Mouse (Mus musculus) embryonic facial prominence, embryonic 10.5 days (tissue): Measurements from ENCODE around the gene Flrt1. TPM values are rescaled to one million over a fixed set of nuclear protein-coding genes. Genes with fewer than 3 reads are reported as not detected.
A peak's percentile ranks its signal among the peaks of the same experiment; 100 is the strongest.

ENCODE experiments used
- DNase-seq: peaks from one replicate; pipeline ENCODE4 v3.0.0-alpha.2; 2017; ENCODE audit warnings: low spot score
- H3K27ac ChIP-seq: fragments of 300-500 bp; sonication (generic); replicated peaks from 2 replicates; pipeline ENCODE4 v1.5.1; 2016; ENCODE audit warnings: mild to moderate bottlenecking
- H3K27me3 ChIP-seq: fragments of 300-500 bp; sonication (generic); replicated peaks from 2 replicates; pipeline ENCODE4 v1.6.1; 2016; ENCODE audit warnings: low read depth, mild to moderate bottlenecking; ENCODE audit not compliant: poor library complexity, severe bottlenecking
- H3K36me3 ChIP-seq: fragments of 300-500 bp; sonication (generic); replicated peaks from 2 replicates; pipeline ENCODE4 v1.6.1; 2016; ENCODE audit warnings: mild to moderate bottlenecking, moderate library complexity
- H3K4me1 ChIP-seq: fragments of 300-500 bp; sonication (generic); 2 replicates; pipeline ENCODE4 v1.6.1; 2016
- H3K4me3 ChIP-seq: fragments of 300-500 bp; sonication (generic); 2 replicates; pipeline ENCODE4 v1.5.1; 2016; ENCODE audit warnings: mild to moderate bottlenecking, moderate library complexity
- H3K9me3 ChIP-seq: fragments of 300-500 bp; sonication (generic); 2 replicates; pipeline ENCODE4 v1.6.1; 2016; ENCODE audit warnings: mild to moderate bottlenecking
- WGBS: fragments of 180-500 bp; shearing (Covaris S2); methylation state at CpG from one replicate; pipeline ENCODE4 v1.1.7; 2016; 5-methylcytosine and 5-hydroxymethylcytosine counted together
- polyA plus RNA-seq: library from polyadenylated mRNA; unstranded; fragments of >200 nt; fragmentation: Nextera tagmentation; extraction: Ambion mirVana; gene quantifications from 2 replicates; pipeline ENCODE4 v1.2.1, GENCODE M21; 2016

Flrt1 gene
- polyA plus RNA-seq, 1 experiment from 2014 or later, result 2.9 TPM

- H3K27me3 ChIP-seq, result peaks cover 82% of the 10 kb centered on the region
- 3% methylated on average over 35 of the region's 35 CpGs for WGBS
- peak overlapping the region; percentile 49 for H3K4me3 ChIP-seq
These were observed 35.5 kb downstream of the Flrt1 start for GRCm38 (mm10) chr19:7069781-7070763.

DNA sequence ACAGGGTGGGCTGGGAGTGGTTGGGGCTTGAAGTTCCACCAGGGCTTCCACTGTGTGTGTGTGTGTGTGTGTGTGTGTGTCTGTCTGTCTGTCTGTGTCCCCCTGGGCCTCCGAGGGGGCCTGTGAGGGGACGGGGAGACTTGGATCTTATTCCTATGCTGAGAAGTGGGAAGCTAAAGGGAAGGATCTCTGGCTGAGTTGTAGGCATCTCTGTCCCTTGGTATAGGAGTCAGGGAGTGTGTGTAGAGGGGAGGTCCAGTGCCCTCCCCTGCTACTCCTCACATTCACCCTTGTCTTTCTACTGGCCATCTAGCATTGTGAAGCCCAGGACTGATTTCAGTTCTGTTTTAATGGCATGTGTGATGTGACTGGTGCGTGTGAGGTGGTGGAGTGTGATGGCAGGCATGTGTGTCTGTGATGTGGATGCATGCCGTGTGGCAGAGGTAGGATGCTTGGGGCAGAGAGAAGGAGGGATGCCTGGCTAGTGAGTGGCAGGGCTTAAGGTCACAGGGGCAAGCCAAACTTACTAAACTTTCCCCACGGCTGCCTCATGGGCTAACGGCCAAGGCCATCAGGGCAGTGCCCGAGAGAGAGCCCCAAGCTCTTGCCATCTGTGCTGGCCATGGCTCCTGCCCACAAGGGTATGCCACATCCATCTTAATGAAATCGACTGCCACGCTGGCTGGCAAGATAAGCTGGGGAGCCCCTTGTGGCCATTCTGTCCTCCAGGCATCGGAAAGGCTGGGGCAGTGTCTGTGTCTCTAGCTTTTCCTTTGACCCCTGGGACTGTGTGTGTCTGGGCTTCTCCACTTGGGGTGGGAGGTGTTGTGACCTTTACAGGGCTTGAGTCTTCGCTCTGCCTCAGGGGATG is 36.6 kb downstream of the Flrt1 start:
- Histone ChIP-seq H3K27ac (peak overlapping the region; percentile 80), H3K36me3 (no peaks in the 10 kb centered on the region), H3K9me3 (no peaks in the 10 kb centered on the region), H3K4me3 (peak overlapping the region; percentile 9; the same call in 1 of the 2 replicates), H3K27me3 (peaks cover 79% of the 10 kb centered on the region), H3K4me1 (peaks cover 86% of the 10 kb centered on the region)
- WGBS, result 43% methylated on average over 11 of the region's 11 CpGs
- DNase-seq, result no peak

More at GRCm38 (mm10) chr19:7069781-7070763, 35.5 kb downstream of the Flrt1 start:
- Histone ChIP-seq H3K4me1 (peaks cover 88% of the 10 kb centered on the region), H3K9me3 (no peaks in the 10 kb centered on the region), H3K27ac (peak overlapping the region; percentile 80), H3K36me3 (no peaks in the 10 kb centered on the region)
- DNase-seq, result peak; percentile 77

- H3K4me1 ChIP-seq, result peaks cover 83% of the 10 kb centered on the region
These were observed 37.4 kb downstream of the Flrt1 start for GRCm38 (mm10) chr19:7068136-7068535.

DNA sequence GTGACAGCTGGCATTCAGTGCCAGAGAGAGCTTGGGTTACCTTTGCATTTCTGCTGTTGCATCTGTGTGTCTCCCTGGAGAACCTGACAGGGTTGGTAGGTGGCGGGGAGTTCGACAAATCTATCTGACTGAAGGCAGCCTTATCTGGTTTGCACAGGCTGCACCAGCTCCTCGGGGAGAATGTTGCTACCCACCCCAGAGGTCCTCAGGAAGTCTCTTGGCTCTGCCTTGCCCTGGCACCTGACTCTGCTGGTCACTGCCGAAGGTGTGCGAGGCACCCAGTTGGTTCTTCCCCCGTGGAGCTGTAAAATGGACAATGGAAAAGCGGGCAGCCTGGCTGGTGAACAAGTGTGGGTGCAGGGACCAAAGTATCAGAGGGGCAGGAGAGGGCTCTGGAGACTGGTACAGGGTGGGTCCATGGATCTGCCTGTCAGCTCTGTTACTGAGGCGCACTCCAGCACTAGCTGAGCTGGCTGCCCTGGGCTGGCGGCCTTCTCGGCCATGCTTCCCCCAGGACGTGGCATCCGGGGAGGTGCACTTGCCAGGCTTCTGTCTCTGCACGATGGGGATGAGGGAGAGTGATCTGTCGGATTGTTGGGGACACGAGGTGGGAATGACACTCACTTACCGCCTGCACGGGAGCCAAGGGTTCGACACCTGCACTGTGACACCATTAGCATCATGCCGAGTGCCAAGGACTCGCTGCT is 38.0 kb downstream of the Flrt1 start:
- Histone ChIP-seq H3K36me3 (no peaks in the 10 kb centered on the region), H3K4me1 (peaks cover 77% of the 10 kb centered on the region), H3K27me3 (peaks cover 65% of the 10 kb centered on the region), H3K27ac (no peak overlapping the region), H3K9me3 (no peaks in the 10 kb centered on the region), H3K4me3 (0 out of 2 replicates have a peak overlapping the region, but pooled peaks have one; percentile 13)
- 56% methylated on average over 20 of the region's 20 CpGs for WGBS
- DNase-seq, result no peak

More at GRCm38 (mm10) chr19:7068136-7068535, 37.4 kb downstream of the Flrt1 start:
- H3K27ac ChIP-seq, result no peak overlapping the region
- 0 out of 2 replicates have a peak overlapping the region, but pooled peaks have one; percentile 13 for H3K4me3 ChIP-seq
- peaks cover 71% of the 10 kb centered on the region for H3K27me3 ChIP-seq
- WGBS, result 9% methylated on average over 14 of the region's 14 CpGs
- peak; percentile 85 for DNase-seq
- no peaks in the 10 kb centered on the region for H3K36me3 ChIP-seq
- H3K9me3 ChIP-seq, result no peaks in the 10 kb centered on the region

GRCm38 (mm10) chr19:7066828-7067342 is 38.6 kb downstream of the Flrt1 start:
- H3K36me3 ChIP-seq, result no peaks in the 10 kb centered on the region
- no peak for DNase-seq
- no peaks in the 10 kb centered on the region for H3K9me3 ChIP-seq
- peaks cover 71% of the 10 kb centered on the region for H3K4me1 ChIP-seq
- peaks cover 59% of the 10 kb centered on the region for H3K27me3 ChIP-seq
- WGBS, result 38% methylated on average over 8 of the region's 8 CpGs
- H3K4me3 ChIP-seq, result peak overlapping the region; percentile 11; the same call in 1 of the 2 replicates
- peak overlapping the region; percentile 80 for H3K27ac ChIP-seq

- Histone ChIP-seq H3K27me3 (peaks cover 59% of the 10 kb centered on the region), H3K27ac (peak overlapping the region; percentile 80), H3K4me1 (peaks cover 64% of the 10 kb centered on the region), H3K4me3 (peak overlapping the region; percentile 11; the same call in 1 of the 2 replicates), H3K9me3 (no peaks in the 10 kb centered on the region), H3K36me3 (no peaks in the 10 kb centered on the region)
- 32% methylated on average over 15 of the region's 15 CpGs for WGBS
- peak; percentile 56 for DNase-seq
These were observed 39.3 kb downstream of the Flrt1 start for GRCm38 (mm10) chr19:7066034-7066827.

GRCm38 (mm10) chr19:7064571-7064970 is 41.0 kb downstream of the Flrt1 start:
- peak overlapping the region; percentile 11; the same call in 1 of the 2 replicates for H3K4me3 ChIP-seq
- DNase-seq, result peak; percentile 90
- no peaks in the 10 kb centered on the region for H3K9me3 ChIP-seq
- H3K4me1 ChIP-seq, result peaks cover 48% of the 10 kb centered on the region
- no peak overlapping the region; the same call in 1 of the 2 replicates for H3K27ac ChIP-seq
- 1% methylated on average over 3 of the region's 3 CpGs for WGBS
- H3K36me3 ChIP-seq, result no peaks in the 10 kb centered on the region
- H3K27me3 ChIP-seq, result peaks cover 65% of the 10 kb centered on the region

DNA sequence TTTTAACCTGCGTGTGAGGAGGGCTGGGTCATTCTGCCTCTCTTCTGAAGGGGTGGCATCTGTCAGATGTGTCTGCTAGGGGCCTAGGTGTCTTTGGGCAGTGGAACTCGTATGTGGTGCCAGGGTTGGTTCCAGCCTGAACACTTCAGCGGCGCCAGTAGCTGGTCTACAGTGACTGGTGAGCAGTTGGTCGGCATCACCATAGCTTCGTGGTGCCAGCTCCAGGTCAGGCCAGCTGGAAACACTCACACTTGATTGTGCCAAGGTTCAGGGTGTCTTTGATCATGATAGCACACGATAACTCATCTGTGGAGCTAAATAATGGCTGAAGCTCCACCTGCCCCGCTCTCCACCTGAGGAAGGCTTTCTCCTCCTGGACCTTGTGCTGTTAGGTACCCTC is 42.6 kb downstream of the Flrt1 start:
- 89% methylated on average over 8 of the region's 8 CpGs for WGBS
- Histone ChIP-seq H3K36me3 (no peaks in the 10 kb centered on the region), H3K4me3 (no peak overlapping the region), H3K27me3 (peaks cover 66% of the 10 kb centered on the region), H3K9me3 (no peaks in the 10 kb centered on the region), H3K4me1 (peaks cover 41% of the 10 kb centered on the region), H3K27ac (no peak overlapping the region)
- no peak for DNase-seq

GRCm38 (mm10) chr19:7062110-7062509 is 43.4 kb downstream of the Flrt1 start:
- peaks cover 41% of the 10 kb centered on the region for H3K4me1 ChIP-seq
- no peak overlapping the region for H3K27ac ChIP-seq
- peaks cover 62% of the 10 kb centered on the region for H3K27me3 ChIP-seq
- no peaks in the 10 kb centered on the region for H3K9me3 ChIP-seq
- H3K4me3 ChIP-seq, result no peak overlapping the region
- DNase-seq, result no peak
- H3K36me3 ChIP-seq, result no peaks in the 10 kb centered on the region
- WGBS, result 91% methylated on average over 5 of the region's 5 CpGs

GRCm38 (mm10) chr19:7058541-7058940 is 47.0 kb downstream of the Flrt1 start:
- Histone ChIP-seq H3K27me3 (peaks cover 65% of the 10 kb centered on the region), H3K4me1 (peaks cover 29% of the 10 kb centered on the region), H3K4me3 (peak overlapping the region; percentile 79; the same call in 1 of the 2 replicates), H3K27ac (no peak overlapping the region), H3K9me3 (no peaks in the 10 kb centered on the region), H3K36me3 (no peaks in the 10 kb centered on the region)
- WGBS, result 51% methylated on average over 6 of the region's 6 CpGs
- DNase-seq, result no peak

- Histone ChIP-seq H3K4me3 (peak overlapping the region; percentile 79), H3K36me3 (no peaks in the 10 kb centered on the region), H3K27ac (peak overlapping the region; percentile 61), H3K27me3 (peaks cover 65% of the 10 kb centered on the region), H3K9me3 (no peaks in the 10 kb centered on the region), H3K4me1 (peaks cover 29% of the 10 kb centered on the region)
- WGBS, result under 1% methylated on average over 15 of the region's 15 CpGs
- peak; percentile 91 for DNase-seq
These were observed 47.8 kb downstream of the Flrt1 start for GRCm38 (mm10) chr19:7057722-7058207.
